Mouse (Mus musculus) heart, adult 11 months (tissue): ENCODE results near the gene Rcan3.

Experiments used
- DNase-seq: peaks from one replicate; pipeline ENCODE4 v3.0.0; 2022

Rcan3 gene

GRCm38 (mm10) chr4:135433443-135434394, at the start of gene Rcan3:
Gene Rcan3 (minus strand): TSS chr4:135433853.
- peak; percentile 99 for DNase-seq

- DNase-seq, result no peak
Measured at GRCm38 (mm10) chr4:135480370-135480769, 46.7 kb upstream of the Rcan3 start.

GRCm38 (mm10) chr4:135477851-135478250, 44.2 kb upstream of the Rcan3 start:
- no peak for DNase-seq

GRCm38 (mm10) chr4:135463406-135463805, 29.8 kb upstream of the Rcan3 start:
- DNase-seq, result no peak

- DNase-seq, result no peak
Measured at GRCm38 (mm10) chr4:135453572-135453971, 19.9 kb upstream of the Rcan3 start.

GRCm38 (mm10) chr4:135453164-135453563, 19.5 kb upstream of the Rcan3 start:
- DNase-seq, result peak; percentile 93

GRCm38 (mm10) chr4:135451360-135452015, 17.8 kb upstream of the Rcan3 start:
- no peak for DNase-seq

GRCm38 (mm10) chr4:135442473-135442872, 8.8 kb upstream of the Rcan3 start:
- DNase-seq, result no peak

- DNase-seq, result no peak
Measured at GRCm38 (mm10) chr4:135439904-135440522, 6.4 kb upstream of the Rcan3 start.

- peak; percentile 97 for DNase-seq
Measured at GRCm38 (mm10) chr4:135439188-135439647, 5.6 kb upstream of the Rcan3 start.

- DNase-seq, result no peak
Measured at GRCm38 (mm10) chr4:135437924-135438323, 4.3 kb upstream of the Rcan3 start.

GRCm38 (mm10) chr4:135436291-135436690, 2.6 kb upstream of the Rcan3 start:
- DNase-seq, result peak; percentile 94

- no peak for DNase-seq
Measured at GRCm38 (mm10) chr4:135434395-135434789, 739 bp upstream of the Rcan3 start.

- DNase-seq, result no peak
Measured at GRCm38 (mm10) chr4:135433086-135433442, 589 bp downstream of the Rcan3 start.

- DNase-seq, result no peak
Measured at GRCm38 (mm10) chr4:135429990-135430760, 3.5 kb downstream of the Rcan3 start.

- no peak for DNase-seq
Measured at GRCm38 (mm10) chr4:135429383-135429782, 4.3 kb downstream of the Rcan3 start.

GRCm38 (mm10) chr4:135426587-135426986, 7.1 kb downstream of the Rcan3 start:
- no peak for DNase-seq

- DNase-seq, result no peak
Measured at GRCm38 (mm10) chr4:135425625-135426024, 8.0 kb downstream of the Rcan3 start.

- DNase-seq, result no peak
Measured at GRCm38 (mm10) chr4:135420961-135421360, 12.7 kb downstream of the Rcan3 start.

- DNase-seq, result no peak
Measured at GRCm38 (mm10) chr4:135420416-135420815, 13.2 kb downstream of the Rcan3 start.

GRCm38 (mm10) chr4:135419996-135420395, 13.7 kb downstream of the Rcan3 start:
- DNase-seq, result no peak

GRCm38 (mm10) chr4:135416367-135416766, 17.3 kb downstream of the Rcan3 start:
- peak; percentile 93 for DNase-seq

GRCm38 (mm10) chr4:135413491-135413890, 20.2 kb downstream of the Rcan3 start:
- DNase-seq, result no peak
